Mouse (Mus musculus) midbrain, embryonic 14.5 days (tissue): Measurements from ENCODE around the gene Ythdf1. TPM values are rescaled to one million over a fixed set of nuclear protein-coding genes. Genes with fewer than 3 reads are reported as not detected.

Experiments used
- ATAC-seq: fragments of 200-750 bp; cut with Nextera tagmentation; 2 replicates; pipeline ENCODE4 v1.8.0; 2017; ENCODE audit warnings: moderate number of reproducible peaks, moderate library complexity; ENCODE audit not compliant: low FRiP score, low TSS enrichment
- DNase-seq: peaks from one replicate; pipeline ENCODE4 v3.0.0-alpha.2; 2015
- H3K27ac ChIP-seq: fragments of 300-500 bp; sonication (generic); replicated peaks from 2 replicates; pipeline ENCODE4 v1.5.1; 2014; ENCODE audit warnings: mild to moderate bottlenecking, low read depth, low read length, moderate library complexity
- H3K27me3 ChIP-seq: fragments of 300-500 bp; sonication (generic); 2 replicates; pipeline ENCODE4 v1.6.1; 2014; ENCODE audit warnings: low read length, control low read depth, mixed read lengths; ENCODE audit not compliant: control insufficient read depth, insufficient read depth
- H3K36me3 ChIP-seq: fragments of 300-500 bp; sonication (generic); 2 replicates; pipeline ENCODE4 v1.6.1; 2014; ENCODE audit warnings: low read length, control low read depth; ENCODE audit not compliant: control insufficient read depth, insufficient read depth
- H3K4me1 ChIP-seq: fragments of 300-500 bp; sonication (generic); 2 replicates; pipeline ENCODE4 v1.6.1; 2014; ENCODE audit warnings: mild to moderate bottlenecking, antibody characterized with exemption, low read length, control low read depth; ENCODE audit not compliant: control insufficient read depth, insufficient read depth
- H3K4me2 ChIP-seq: fragments of 300-500 bp; sonication (generic); 2 replicates; pipeline ENCODE4 v1.6.1; 2014; ENCODE audit warnings: mild to moderate bottlenecking, low read length, moderate library complexity
- H3K4me3 ChIP-seq: fragments of 300-500 bp; sonication (generic); replicated peaks from 2 replicates; pipeline ENCODE4 v1.5.1; 2014; ENCODE audit warnings: low read depth, low read length
- H3K9ac ChIP-seq: fragments of 300-500 bp; sonication (generic); replicated peaks from 2 replicates; pipeline ENCODE4 v1.6.1; 2014; ENCODE audit warnings: mild to moderate bottlenecking, low read length, moderate library complexity
- H3K9me3 ChIP-seq: fragments of 300-500 bp; sonication (generic); 2 replicates; pipeline ENCODE4 v1.6.1; 2016; ENCODE audit warnings: low read length, control low read depth, mixed read lengths; ENCODE audit not compliant: control insufficient read depth
- WGBS: fragments of 180-500 bp; shearing (Covaris S2); extraction: QIAGEN DNeasy Blood & Tissue Kit; methylation state at CpG from one replicate; pipeline ENCODE4 v1.1.7; 2014; 5-methylcytosine and 5-hydroxymethylcytosine counted together
- polyA plus RNA-seq: library from polyadenylated mRNA; unstranded; fragments of >200 nt; fragmentation: Nextera tagmentation; extraction: Ambion mirVana; gene quantifications from 2 replicates; pipeline ENCODE4 v1.2.1, GENCODE M21; 2014

Gene Ythdf1
- polyA plus RNA-seq, 1 experiment from 2014 or later: 59.1 TPM

DNA sequence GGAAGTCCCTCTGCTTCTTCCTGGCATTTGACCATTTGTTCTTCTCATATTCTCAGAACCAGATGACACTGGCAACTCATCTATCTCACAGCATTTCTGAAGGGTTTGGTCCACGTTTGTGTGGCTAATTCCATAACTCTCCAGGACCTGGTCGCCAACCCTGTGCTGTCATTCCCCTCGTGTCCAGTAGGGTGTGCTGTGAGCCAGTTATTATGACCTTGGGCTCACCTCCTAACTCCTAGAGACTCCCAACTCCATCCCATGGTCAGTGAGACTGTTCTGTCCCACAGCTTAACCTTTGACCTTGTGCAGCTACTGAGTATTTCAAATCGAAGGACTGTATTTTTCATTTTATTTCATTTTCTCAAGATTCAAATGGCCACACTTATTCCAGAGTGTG lies 4.4 kb upstream of the Ythdf1 start:
- 4% methylated on average over 4 of the region's 4 CpGs for WGBS
- no peak overlapping the region for H3K4me3 ChIP-seq
- no peak overlapping the region for H3K9ac ChIP-seq
- DNase-seq: peak; percentile 89
- H3K36me3 ChIP-seq: no peaks in the 10 kb centered on the region
- no peaks in the 10 kb centered on the region for H3K4me1 ChIP-seq
- H3K4me2 ChIP-seq: no peak overlapping the region
- no peak for ATAC-seq
- no peaks in the 10 kb centered on the region for H3K27me3 ChIP-seq
- H3K27ac ChIP-seq: no peak overlapping the region
- H3K9me3 ChIP-seq: no peaks in the 10 kb centered on the region

- Histone ChIP-seq H3K4me2 (no peak overlapping the region), H3K27me3 (no peaks in the 10 kb centered on the region), H3K4me1 (peaks cover 9% of the 10 kb centered on the region; the same call in 1 of the 2 replicates), H3K9ac (no peak overlapping the region), H3K9me3 (no peaks in the 10 kb centered on the region), H3K27ac (no peak overlapping the region), H3K4me3 (no peak overlapping the region), H3K36me3 (peaks cover 11% of the 10 kb centered on the region)
- ATAC-seq: no peak
- DNase-seq: no peak
- WGBS: 89% methylated on average over 6 of the region's 6 CpGs
Measured at GRCm38 (mm10) chr2:180922739-180923138, 2.0 kb upstream of the Ythdf1 start.

- no peaks in the 10 kb centered on the region for H3K9me3 ChIP-seq
- peaks cover 34% of the 10 kb centered on the region for H3K36me3 ChIP-seq
- peak overlapping the region; percentile 93 for H3K4me2 ChIP-seq
- H3K4me1 ChIP-seq: peaks cover 9% of the 10 kb centered on the region; the same call in 1 of the 2 replicates
- no peaks in the 10 kb centered on the region for H3K27me3 ChIP-seq
- H3K4me3 ChIP-seq: peak overlapping the region; percentile 98
- DNase-seq (no peak), ATAC-seq (peak; percentile 74)
- H3K27ac ChIP-seq: peak overlapping the region; percentile 70
- peak overlapping the region; percentile 95 for H3K9ac ChIP-seq
- WGBS: 1% methylated on average over 61 of the region's 61 CpGs
Measured at GRCm38 (mm10) chr2:180919913-180920809, 588 bp downstream of the Ythdf1 start.

DNA sequence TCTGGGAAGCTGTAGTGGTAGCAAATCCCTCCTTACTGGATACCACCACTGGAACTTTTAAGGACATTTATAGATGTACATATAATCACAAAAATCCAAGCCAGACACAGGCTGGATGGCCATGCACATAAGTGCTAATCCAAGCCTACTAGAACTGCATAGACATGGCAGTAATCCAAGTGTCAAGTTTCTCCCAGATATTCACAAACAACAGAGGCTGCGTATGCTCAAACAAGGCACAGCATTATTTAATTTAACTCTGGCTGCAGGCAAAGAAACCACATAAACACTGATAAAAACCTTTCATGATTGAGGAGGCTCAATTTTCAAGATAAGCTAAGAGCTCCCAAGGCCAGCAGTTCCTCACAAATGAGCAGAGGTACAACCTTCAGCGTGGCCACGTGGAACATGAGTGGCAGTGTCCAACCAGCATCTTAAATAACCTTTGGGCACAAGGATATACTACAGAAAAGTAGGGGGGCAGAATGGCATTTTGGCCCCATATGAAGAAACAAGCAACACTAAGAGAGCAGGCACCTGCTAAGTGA lies 4.8 kb downstream of the Ythdf1 start:
- H3K4me1 ChIP-seq: peaks cover 9% of the 10 kb centered on the region; the same call in 1 of the 2 replicates
- H3K4me2 ChIP-seq: no peak overlapping the region
- ATAC-seq (no peak), DNase-seq (no peak)
- WGBS: 86% methylated on average over 3 of the region's 3 CpGs
- H3K36me3 ChIP-seq: peaks cover 72% of the 10 kb centered on the region
- no peaks in the 10 kb centered on the region for H3K9me3 ChIP-seq
- H3K4me3 ChIP-seq: no peak overlapping the region
- no peaks in the 10 kb centered on the region for H3K27me3 ChIP-seq
- no peak overlapping the region for H3K27ac ChIP-seq
- H3K9ac ChIP-seq: no peak overlapping the region

DNA sequence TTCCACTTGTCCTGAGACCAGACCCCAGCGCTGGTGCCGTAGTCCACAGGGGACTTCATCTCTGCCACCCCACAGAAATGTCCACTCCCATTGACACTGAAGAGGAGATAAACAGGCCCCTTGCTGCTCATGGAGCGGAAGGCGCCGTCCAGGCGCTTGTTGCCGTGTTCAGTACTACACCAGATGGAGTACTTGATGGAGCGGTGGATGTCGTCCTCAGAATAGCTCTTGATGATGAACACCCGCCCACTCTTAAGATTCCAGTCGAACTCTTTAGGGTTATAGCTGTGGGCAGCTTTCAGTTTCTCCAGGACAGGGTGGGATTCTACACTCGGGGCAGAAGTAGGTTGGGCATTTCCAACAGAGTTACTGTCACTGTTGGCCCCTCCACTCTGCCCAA lies 9.8 kb downstream of the Ythdf1 start:
- WGBS: 95% methylated on average over 12 of the region's 12 CpGs
- H3K9ac ChIP-seq: no peak overlapping the region
- ATAC-seq: no peak
- no peaks in the 10 kb centered on the region for H3K27me3 ChIP-seq
- no peak overlapping the region for H3K27ac ChIP-seq
- H3K4me3 ChIP-seq: no peak overlapping the region
- no peak overlapping the region for H3K4me2 ChIP-seq
- H3K4me1 ChIP-seq: 0 out of 2 replicates have a peak, but pooled peaks cover 4% of the 10 kb centered on the region
- DNase-seq: no peak
- peaks cover 76% of the 10 kb centered on the region for H3K36me3 ChIP-seq
- no peaks in the 10 kb centered on the region for H3K9me3 ChIP-seq

GRCm38 (mm10) chr2:180905556-180906221 lies 15.1 kb downstream of the Ythdf1 start:
- DNase-seq (no peak), ATAC-seq (no peak)
- Histone ChIP-seq H3K27me3 (no peaks in the 10 kb centered on the region), H3K4me1 (0 out of 2 replicates have a peak, but pooled peaks cover 4% of the 10 kb centered on the region), H3K36me3 (peaks cover 43% of the 10 kb centered on the region), H3K9ac (no peak overlapping the region), H3K4me2 (no peak overlapping the region), H3K9me3 (no peaks in the 10 kb centered on the region), H3K27ac (no peak overlapping the region), H3K4me3 (no peak overlapping the region)
- 67% methylated on average over 5 of the region's 5 CpGs for WGBS

- ATAC-seq: no peak
- no peak overlapping the region for H3K27ac ChIP-seq
- H3K36me3 ChIP-seq: peaks cover 33% of the 10 kb centered on the region
- no peaks in the 10 kb centered on the region for H3K9me3 ChIP-seq
- no peak for DNase-seq
- H3K4me3 ChIP-seq: no peak overlapping the region
- no peak overlapping the region for H3K9ac ChIP-seq
- H3K27me3 ChIP-seq: no peaks in the 10 kb centered on the region
- no peak overlapping the region for H3K4me2 ChIP-seq
- WGBS: 94% methylated on average over 18 of the region's 18 CpGs
- 0 out of 2 replicates have a peak, but pooled peaks cover 4% of the 10 kb centered on the region for H3K4me1 ChIP-seq
Measured at GRCm38 (mm10) chr2:180904435-180905208, 16.1 kb downstream of the Ythdf1 start.

DNA sequence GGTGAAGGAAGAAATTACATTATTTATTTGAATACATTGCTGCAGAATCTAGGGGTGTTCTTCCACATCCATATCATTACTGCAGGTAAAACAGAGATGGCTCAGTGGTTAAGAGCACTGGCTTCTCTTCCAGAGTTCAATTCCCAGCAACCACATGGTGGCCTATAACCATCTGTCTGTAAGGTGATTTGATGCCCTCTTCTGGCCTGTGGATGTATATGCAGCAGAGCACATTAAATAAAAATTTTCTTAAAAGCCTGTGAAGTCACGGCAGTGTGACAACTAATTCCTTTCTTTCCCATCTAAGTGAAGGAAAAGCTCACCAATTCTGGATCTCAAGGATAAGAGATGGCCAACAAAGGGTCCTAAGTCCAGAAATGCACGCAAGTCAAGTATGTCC lies 18.7 kb downstream of the Ythdf1 start:
- Histone ChIP-seq H3K27me3 (no peaks in the 10 kb centered on the region), H3K36me3 (peaks cover 20% of the 10 kb centered on the region), H3K4me1 (peaks cover 14% of the 10 kb centered on the region), H3K27ac (no peak overlapping the region), H3K9ac (no peak overlapping the region), H3K9me3 (no peaks in the 10 kb centered on the region), H3K4me2 (no peak overlapping the region), H3K4me3 (no peak overlapping the region)
- no peak for ATAC-seq
- 34% methylated on average over 2 of the region's 2 CpGs for WGBS
- DNase-seq: peak; percentile 82
